Mouse (Mus musculus): ENCODE results near the gene Zfp385c.

The Zfp385c gene

GRCm38 (mm10) chr11:100692164-100692616, at the start of gene Zfp385c:
TSS of gene Zfp385c (minus strand) at chr11:100692455.
- DNase-seq (ENCODE audit: low spot score in 2 of 2) = no peak

- peak in 1 of 2 experiments; percentile 51 for DNase-seq (ENCODE audit: low spot score in 2 of 2)
Measured at GRCm38 (mm10) chr11:100741348-100741747, 49.1 kb upstream of the Zfp385c start.

GRCm38 (mm10) chr11:100738749-100739148, 46.5 kb upstream of the Zfp385c start:
- DNase-seq (ENCODE audit: low spot score in 2 of 2) = no peak

- DNase-seq (ENCODE audit: low spot score in 2 of 2) = peak; percentile 99 to 100
Measured at GRCm38 (mm10) chr11:100738066-100738604, 45.9 kb upstream of the Zfp385c start, which contains the start of gene Rab5c. TSS of gene Rab5c (minus strand) at chr11:100738215.

- no peak for DNase-seq (ENCODE audit: low spot score in 2 of 2)
Measured at GRCm38 (mm10) chr11:100737105-100737733, 45.0 kb upstream of the Zfp385c start.

- no peak for DNase-seq (ENCODE audit: low spot score in 2 of 2)
Measured at GRCm38 (mm10) chr11:100736746-100737080, 44.5 kb upstream of the Zfp385c start.

GRCm38 (mm10) chr11:100735954-100736745, 43.9 kb upstream of the Zfp385c start:
- no peak for DNase-seq (ENCODE audit: low spot score in 2 of 2)

GRCm38 (mm10) chr11:100735134-100735865, 43.0 kb upstream of the Zfp385c start:
- no peak for DNase-seq (ENCODE audit: low spot score in 2 of 2)

- DNase-seq (ENCODE audit: low spot score in 2 of 2) = peak in 1 of 2 experiments; percentile 61
Measured at GRCm38 (mm10) chr11:100730477-100731205, 38.4 kb upstream of the Zfp385c start.

GRCm38 (mm10) chr11:100729976-100730375, 37.7 kb upstream of the Zfp385c start:
- DNase-seq (ENCODE audit: low spot score in 2 of 2) = no peak

- DNase-seq (ENCODE audit: low spot score in 2 of 2) = no peak
Measured at GRCm38 (mm10) chr11:100728601-100729000, 36.3 kb upstream of the Zfp385c start.

- no peak for DNase-seq (ENCODE audit: low spot score in 2 of 2)
Measured at GRCm38 (mm10) chr11:100727201-100727600, 34.9 kb upstream of the Zfp385c start.

- DNase-seq (ENCODE audit: low spot score in 2 of 2) = peak; percentile 55 to 75
Measured at GRCm38 (mm10) chr11:100724919-100725512, 32.8 kb upstream of the Zfp385c start.

- no peak for DNase-seq (ENCODE audit: low spot score in 2 of 2)
Measured at GRCm38 (mm10) chr11:100722493-100723028, 30.3 kb upstream of the Zfp385c start.

- no peak for DNase-seq (ENCODE audit: low spot score in 2 of 2)
Measured at GRCm38 (mm10) chr11:100721776-100722492, 29.7 kb upstream of the Zfp385c start.

- DNase-seq (ENCODE audit: low spot score in 2 of 2) = peak in 1 of 2 experiments; percentile 59
Measured at GRCm38 (mm10) chr11:100721254-100721653, 29.0 kb upstream of the Zfp385c start.

GRCm38 (mm10) chr11:100720345-100720744, 28.1 kb upstream of the Zfp385c start:
- DNase-seq (ENCODE audit: low spot score in 2 of 2) = no peak

GRCm38 (mm10) chr11:100719893-100720292, 27.6 kb upstream of the Zfp385c start:
- DNase-seq (ENCODE audit: low spot score in 2 of 2) = no peak

GRCm38 (mm10) chr11:100719312-100719711, 27.1 kb upstream of the Zfp385c start:
- peak in 1 of 2 experiments; percentile 42 for DNase-seq (ENCODE audit: low spot score in 2 of 2)

- DNase-seq (ENCODE audit: low spot score in 2 of 2) = no peak
Measured at GRCm38 (mm10) chr11:100718866-100719265, 26.6 kb upstream of the Zfp385c start.
